Mouse (Mus musculus): ENCODE data around the gene Zfp65. TPM values are rescaled to one million over a fixed set of nuclear protein-coding genes. Genes with fewer than 3 reads are reported as not detected.
"Not testable (repeated sequence)": the region's sequence is repeated elsewhere in the genome, so short reads cannot be mapped to it uniquely, and the experiment has no call there.

The Zfp65 gene
- polyA plus RNA-seq, 1 experiment = 1.3 TPM

DNA sequence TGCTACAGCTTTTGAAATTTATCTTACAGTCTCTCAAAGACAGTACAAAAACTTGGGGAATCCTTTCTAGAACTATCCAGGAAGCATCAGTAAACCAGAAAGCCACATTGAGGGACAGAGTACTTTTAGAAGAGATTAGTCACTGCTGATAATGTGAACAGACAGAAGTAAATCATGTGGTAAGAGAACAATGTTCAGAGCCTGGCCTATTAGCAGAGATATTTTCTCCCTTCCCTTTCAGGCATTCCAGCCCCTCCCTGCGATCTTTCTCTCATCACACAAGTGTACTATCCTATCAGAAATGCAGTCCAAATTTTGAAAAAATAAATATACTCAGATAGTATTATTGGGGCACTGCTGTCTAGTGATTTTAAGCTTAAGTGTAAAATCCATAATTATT, 867 bp downstream of the Zfp65 start:
- Histone ChIP-seq H3K27me3 (ENCODE audit: control insufficient read depth, insufficient read depth, insufficient read length) (no peaks in the 10 kb centered on the region), H3K79me2 (ENCODE audit: control insufficient read depth, insufficient read depth) (peaks cover 2% of the 10 kb centered on the region), H3K4me3 (peak overlapping the region; percentile 57), H3K36me3 (ENCODE audit: control insufficient read depth, insufficient read depth) (no peaks in the 10 kb centered on the region), H3K4me2 (ENCODE audit: low read depth) (peak overlapping the region; percentile 67), H3ac (ENCODE audit: control insufficient read depth, insufficient read length) (no peak overlapping the region)
- no peak for TF ChIP-seq E2F4 (IDR thresholded peaks at IDR 0.05; ENCODE audit: insufficient read depth)
- no peak for TF ChIP-seq TCF12 (IDR thresholded peaks at IDR 0.05; ENCODE audit: insufficient read depth, poor library complexity, severe bottlenecking)
- TF ChIP-seq MYOD1 (IDR thresholded peaks at IDR 0.05; ENCODE audit: control insufficient read depth in 1 of 3, insufficient read length in 2 of 3, low read depth in 2 of 3) = no peak
- TF ChIP-seq SRF (IDR thresholded peaks at IDR 0.05; ENCODE audit: control insufficient read depth, insufficient read length, low read depth) = no peak
- TF ChIP-seq POLR2AphosphoS2 (IDR thresholded peaks at IDR 0.05; ENCODE audit: insufficient read length, low read depth) = no peak
- TF ChIP-seq CEBPB (IDR thresholded peaks at IDR 0.05; ENCODE audit: insufficient read depth, poor library complexity, severe bottlenecking) = no peak
- TF ChIP-seq MYOG (IDR thresholded peaks at IDR 0.05; ENCODE audit: control insufficient read depth in 1 of 3, insufficient read depth in 1 of 3, insufficient read length in 2 of 3, low read depth in 2 of 3) = no peak
- no peak for TF ChIP-seq USF1 (IDR thresholded peaks at IDR 0.05; ENCODE audit: low read depth)
- no peak for TF ChIP-seq POLR2A (IDR thresholded peaks at IDR 0.05; ENCODE audit: insufficient read length, low read depth)
- TF ChIP-seq MAX (IDR thresholded peaks at IDR 0.05; ENCODE audit: low read depth) = no peak

DNA sequence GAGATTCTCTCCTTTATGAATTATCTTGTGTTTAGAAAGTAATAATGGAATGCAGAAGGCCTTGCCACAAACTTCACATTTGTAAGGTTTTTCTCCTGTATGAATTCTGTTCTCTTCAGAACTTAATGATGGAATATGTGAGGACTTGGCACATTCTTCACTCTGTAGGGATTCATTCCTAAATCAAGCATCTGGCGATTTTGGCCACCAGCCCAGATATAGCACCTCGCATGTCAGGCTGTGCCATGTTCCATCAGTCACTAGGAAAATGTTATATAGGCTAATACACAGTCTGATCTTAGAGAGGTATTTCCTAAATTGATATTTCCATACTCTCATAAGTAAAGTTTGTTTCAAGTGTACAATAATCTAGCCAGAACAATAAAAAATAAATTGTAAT, 3.6 kb downstream of the Zfp65 start:
- H3ac ChIP-seq (ENCODE audit: control insufficient read depth, insufficient read length); H3K4me3 ChIP-seq; H3K36me3 ChIP-seq (ENCODE audit: control insufficient read depth, insufficient read depth); H3K27me3 ChIP-seq (ENCODE audit: control insufficient read depth, insufficient read depth, insufficient read length); H3K4me2 ChIP-seq (ENCODE audit: low read depth); H3K79me2 ChIP-seq (ENCODE audit: control insufficient read depth, insufficient read depth): not testable (repeated sequence)

DNA sequence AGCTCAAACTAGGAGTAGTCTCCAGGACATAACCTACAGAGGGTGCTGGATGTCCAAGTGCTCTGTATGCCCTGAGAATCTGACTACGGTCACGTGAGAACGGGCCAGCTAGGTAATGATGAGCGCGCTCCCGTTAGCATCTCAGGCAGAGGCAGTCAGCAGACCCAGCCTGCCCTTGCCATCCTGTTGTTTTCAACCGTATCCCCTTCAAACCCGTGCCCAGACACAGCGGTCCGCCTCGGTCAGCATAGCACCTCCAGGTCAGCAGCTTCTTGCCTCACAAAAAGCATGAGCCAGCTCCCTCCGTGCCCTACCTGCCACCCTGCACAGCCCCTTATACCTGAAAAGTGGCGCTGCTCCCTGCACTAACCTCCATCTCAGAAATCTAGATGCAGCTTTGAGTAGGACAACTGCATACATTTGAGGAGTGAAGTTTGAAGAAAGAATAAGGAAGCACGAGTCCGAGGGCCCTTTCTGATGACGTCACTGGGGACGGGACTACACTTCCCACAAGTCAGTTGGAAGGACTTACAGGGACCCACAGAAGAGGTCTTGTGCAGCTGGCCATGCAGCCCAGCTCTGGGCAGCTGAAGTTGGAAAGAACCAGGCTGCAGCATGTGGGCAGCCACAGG, 5.0 kb downstream of the Zfp65 start:
- peak; percentile 12 for TF ChIP-seq USF1 (IDR thresholded peaks at IDR 0.05; ENCODE audit: low read depth)
- peak in 1 of 3 experiments; percentile 26 for TF ChIP-seq MYOG (IDR thresholded peaks at IDR 0.05; ENCODE audit: control insufficient read depth in 1 of 3, insufficient read depth in 1 of 3, insufficient read length in 2 of 3, low read depth in 2 of 3)
- no peak for TF ChIP-seq TCF3 (IDR thresholded peaks at IDR 0.05; ENCODE audit: insufficient read length, low read depth)
- TF ChIP-seq E2F4 (IDR thresholded peaks at IDR 0.05; ENCODE audit: insufficient read depth) = no peak
- TF ChIP-seq TCF12 (IDR thresholded peaks at IDR 0.05; ENCODE audit: insufficient read depth, poor library complexity, severe bottlenecking) = no peak
- no peak for TF ChIP-seq SRF (IDR thresholded peaks at IDR 0.05; ENCODE audit: control insufficient read depth, insufficient read length, low read depth)
- TF ChIP-seq MAX (IDR thresholded peaks at IDR 0.05; ENCODE audit: low read depth) = no peak
- no peak for TF ChIP-seq REST (IDR thresholded peaks at IDR 0.05; ENCODE audit: insufficient read depth, insufficient read length)
- TF ChIP-seq POLR2AphosphoS2 (IDR thresholded peaks at IDR 0.05; ENCODE audit: insufficient read length, low read depth) = peak; percentile 54
- no peak for TF ChIP-seq CEBPB (IDR thresholded peaks at IDR 0.05; ENCODE audit: insufficient read depth, poor library complexity, severe bottlenecking)
- peak; percentile 43 for TF ChIP-seq POLR2A (IDR thresholded peaks at IDR 0.05; ENCODE audit: insufficient read length, low read depth)
- TF ChIP-seq MYOD1 (IDR thresholded peaks at IDR 0.05; ENCODE audit: control insufficient read depth in 1 of 3, insufficient read length in 2 of 3, low read depth in 2 of 3) = peak in 1 of 3 experiments; percentile 30

DNA sequence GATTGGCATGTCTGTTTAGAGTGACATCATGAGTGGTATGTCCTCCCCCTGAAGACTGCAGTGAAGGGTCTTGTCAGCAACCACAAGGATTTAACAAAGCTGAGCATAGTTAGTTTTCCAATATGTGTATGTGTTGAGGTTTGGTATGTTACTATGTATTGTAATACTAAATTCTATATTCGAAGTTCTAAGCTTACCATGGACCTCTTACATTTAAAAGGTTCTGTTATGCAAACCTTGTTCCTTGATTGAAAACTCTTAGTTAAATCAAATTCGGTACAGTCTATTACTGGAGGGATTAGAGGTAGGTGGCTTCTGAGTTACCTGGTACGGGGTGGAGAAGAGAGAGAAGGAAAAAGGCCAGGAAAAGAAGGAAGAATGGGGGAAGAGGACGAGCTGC, 42.0 kb downstream of the Zfp65 start, which contains the start of gene Zfp738:
TSS of gene Zfp738 (minus strand) at position 101 of the 400 bp plus-strand sequence.
- H3ac ChIP-seq (ENCODE audit: control insufficient read depth, insufficient read length) = no peak within 1 kb of the TSS
- H3K79me2 ChIP-seq (ENCODE audit: control insufficient read depth, insufficient read depth) = no peaks in the 10 kb centered on the region
- H3K4me3 ChIP-seq = no peak within 1 kb of the TSS
- H3K36me3 ChIP-seq (ENCODE audit: control insufficient read depth, insufficient read depth) = no peaks in the 10 kb centered on the region
- TF ChIP-seq CEBPB (IDR thresholded peaks at IDR 0.05; ENCODE audit: insufficient read depth, poor library complexity, severe bottlenecking) = no peak
- TF ChIP-seq MYOG (IDR thresholded peaks at IDR 0.05; ENCODE audit: control insufficient read depth in 1 of 3, insufficient read depth in 1 of 3, insufficient read length in 2 of 3, low read depth in 2 of 3) = no peak
- TF ChIP-seq REST (IDR thresholded peaks at IDR 0.05; ENCODE audit: insufficient read depth, insufficient read length) = no peak
- no peak for TF ChIP-seq MAX (IDR thresholded peaks at IDR 0.05; ENCODE audit: low read depth)
- TF ChIP-seq MYOD1 (IDR thresholded peaks at IDR 0.05; ENCODE audit: control insufficient read depth in 1 of 3, insufficient read length in 2 of 3, low read depth in 2 of 3) = no peak
- no peak for TF ChIP-seq POLR2A (IDR thresholded peaks at IDR 0.05; ENCODE audit: insufficient read length, low read depth)
- no peak for TF ChIP-seq POLR2AphosphoS2 (IDR thresholded peaks at IDR 0.05; ENCODE audit: insufficient read length, low read depth)
- TF ChIP-seq TCF12 (IDR thresholded peaks at IDR 0.05; ENCODE audit: insufficient read depth, poor library complexity, severe bottlenecking) = no peak
- no peak for TF ChIP-seq E2F4 (IDR thresholded peaks at IDR 0.05; ENCODE audit: insufficient read depth)
- TF ChIP-seq USF1 (IDR thresholded peaks at IDR 0.05; ENCODE audit: low read depth) = no peak
- no peak for TF ChIP-seq TCF3 (IDR thresholded peaks at IDR 0.05; ENCODE audit: insufficient read length, low read depth)
- TF ChIP-seq SRF (IDR thresholded peaks at IDR 0.05; ENCODE audit: control insufficient read depth, insufficient read length, low read depth) = no peak
- no peak within 1 kb of the TSS for H3K4me2 ChIP-seq (ENCODE audit: low read depth)
- H3K27me3 ChIP-seq (ENCODE audit: control insufficient read depth, insufficient read depth, insufficient read length) = no peaks in the 10 kb centered on the region

More for the DNA sequence above, 5.0 kb downstream of the Zfp65 start:
- peak overlapping the region; percentile 58 for H3K4me3 ChIP-seq
- peaks cover 4% of the 10 kb centered on the region for H3K79me2 ChIP-seq (ENCODE audit: control insufficient read depth, insufficient read depth)
- no peaks in the 10 kb centered on the region for H3K27me3 ChIP-seq (ENCODE audit: control insufficient read depth, insufficient read depth, insufficient read length)
- no peaks in the 10 kb centered on the region for H3K36me3 ChIP-seq (ENCODE audit: control insufficient read depth, insufficient read depth)
- H3ac ChIP-seq (ENCODE audit: control insufficient read depth, insufficient read length) = peak overlapping the region; percentile 40
- H3K4me2 ChIP-seq (ENCODE audit: low read depth) = peak overlapping the region; percentile 80

DNA sequence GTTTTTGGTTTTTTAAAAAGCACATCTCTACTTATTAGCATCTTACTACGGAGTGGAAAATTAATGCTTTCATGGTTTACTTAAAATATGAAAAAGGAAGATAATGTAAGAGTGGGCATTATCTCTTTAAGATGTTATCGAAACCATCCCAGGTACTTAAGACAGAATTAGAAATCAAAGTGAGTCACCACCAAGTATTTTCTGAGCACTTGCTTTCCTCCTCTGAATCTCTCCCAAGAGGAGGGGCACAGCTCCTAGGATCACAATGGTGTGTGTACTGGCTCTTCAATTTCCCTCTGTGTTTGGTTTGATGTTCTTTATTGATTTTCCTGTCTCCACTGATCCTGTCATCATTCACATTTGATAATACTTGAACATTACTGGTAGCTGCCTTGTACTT, 45.1 kb downstream of the Zfp65 start:
- not testable (repeated sequence) for H3ac ChIP-seq (ENCODE audit: control insufficient read depth, insufficient read length); H3K27me3 ChIP-seq (ENCODE audit: control insufficient read depth, insufficient read depth, insufficient read length); H3K36me3 ChIP-seq (ENCODE audit: control insufficient read depth, insufficient read depth); H3K79me2 ChIP-seq (ENCODE audit: control insufficient read depth, insufficient read depth)
- peak overlapping the region; percentile 54 for H3K4me3 ChIP-seq
- peak overlapping the region; percentile 95 for H3K4me2 ChIP-seq (ENCODE audit: low read depth)
